Mouse (Mus musculus) brain, embryonic 14.5 days (tissue): ENCODE results near the gene Dpp8. TPM values are rescaled to one million over a fixed set of nuclear protein-coding genes. Genes with fewer than 3 reads are reported as not detected.
A peak's percentile ranks its signal among the peaks of the same experiment; 100 is the strongest.

Experiments used
- DNase-seq: peaks from one replicate; pipeline ENCODE4 v3.0.0-alpha.2; 2011; ENCODE audit warnings: low read depth
- CTCF ChIP-seq: fragments of 200-500 bp; IDR thresholded peaks from 2 replicates; pipeline ENCODE4 v1.5.1; 2012; ENCODE audit warnings: inconsistent platforms, mild to moderate bottlenecking, moderate library complexity, borderline replicate concordance; ENCODE audit not compliant: insufficient read depth, insufficient read length; ENCODE audit errors: extremely low read depth
- POLR2A ChIP-seq: fragments of 200-500 bp; IDR thresholded peaks from 2 replicates; pipeline ENCODE4 v1.6.1; 2012; ENCODE audit warnings: mild to moderate bottlenecking, inconsistent platforms, borderline replicate concordance; ENCODE audit not compliant: poor library complexity, insufficient read depth, insufficient read length, severe bottlenecking; ENCODE audit errors: extremely low read depth
- polyA plus RNA-seq: library from polyadenylated mRNA; depleted of rRNA; stranded (reverse); fragments of >200 nt; gene quantifications from 2 replicates; pipeline ENCODE4 v1.2.3, GENCODE M21; 2012; rRNA removed

The Dpp8 gene
- polyA plus RNA-seq, 1 experiment: 58.3 TPM

- TF ChIP-seq POLR2A: no peak
- TF ChIP-seq CTCF: no peak
Measured at GRCm38 (mm10) chr9:65117516-65117915, 85.3 kb downstream of the Dpp8 start.

DNA sequence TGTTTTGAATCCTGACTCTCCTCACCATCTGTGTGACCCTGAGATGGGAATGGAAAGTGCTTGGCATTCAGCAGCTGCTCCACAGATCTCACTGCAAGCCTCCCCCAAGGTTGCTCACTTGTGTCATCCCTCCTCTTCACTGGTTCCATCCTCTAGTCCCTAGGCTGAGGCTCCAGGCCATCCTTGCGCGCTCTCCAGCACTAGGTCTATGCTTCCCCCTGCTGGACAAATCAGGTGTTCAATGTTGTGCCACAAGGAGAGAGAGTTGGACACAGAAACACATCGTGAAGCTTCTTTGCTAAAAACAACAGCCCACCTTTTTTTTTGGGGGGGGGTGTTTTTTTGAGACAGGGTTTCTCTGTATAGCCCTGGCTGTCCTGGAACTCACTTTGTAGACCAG is 88.7 kb downstream of the Dpp8 start:
- DNase-seq: peak; percentile 88
- TF ChIP-seq POLR2A (no peak), CTCF (peak; percentile 90)

More at GRCm38 (mm10) chr9:65117516-65117915, 85.3 kb downstream of the Dpp8 start:
- DNase-seq: no peak

GRCm38 (mm10) chr9:65122545-65122944 is 90.3 kb downstream of the Dpp8 start:
- DNase-seq: peak; percentile 51
- TF ChIP-seq CTCF (no peak), POLR2A (no peak)

DNA sequence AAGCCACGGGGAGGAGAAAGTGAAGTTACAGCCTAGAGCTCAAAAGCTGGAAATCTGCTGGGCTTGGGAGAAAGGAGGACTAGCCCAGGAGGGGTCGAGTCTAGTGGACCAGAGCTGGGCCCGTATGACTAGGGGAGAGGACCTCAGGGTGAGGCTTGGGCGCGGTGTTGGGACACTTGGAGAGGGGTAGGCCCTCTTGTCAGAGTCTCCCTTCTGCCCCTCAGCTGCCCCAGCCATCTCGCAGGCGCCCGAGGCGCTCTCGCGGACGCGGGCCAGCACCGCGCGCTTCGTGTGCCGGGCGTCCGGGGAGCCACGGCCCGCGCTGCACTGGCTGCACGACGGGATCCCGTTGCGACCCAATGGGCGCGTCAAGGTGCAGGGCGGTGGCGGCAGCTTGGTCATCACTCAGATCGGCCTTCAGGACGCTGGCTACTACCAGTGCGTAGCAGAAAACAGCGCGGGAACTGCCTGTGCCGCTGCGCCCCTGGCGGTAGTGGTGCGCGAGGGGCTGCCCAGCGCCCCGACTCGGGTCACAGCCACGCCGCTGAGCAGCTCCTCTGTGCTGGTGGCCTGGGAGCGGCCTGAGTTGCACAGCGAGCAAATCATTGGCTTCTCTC is 91.4 kb downstream of the Dpp8 start:
- TF ChIP-seq POLR2A (no peak), CTCF (peak; percentile 84)
- peak; percentile 72 for DNase-seq

GRCm38 (mm10) chr9:65128123-65128815 is 96.1 kb downstream of the Dpp8 start:
- TF ChIP-seq CTCF (peak; percentile 53), POLR2A (no peak)
- DNase-seq: peak; percentile 67

DNA sequence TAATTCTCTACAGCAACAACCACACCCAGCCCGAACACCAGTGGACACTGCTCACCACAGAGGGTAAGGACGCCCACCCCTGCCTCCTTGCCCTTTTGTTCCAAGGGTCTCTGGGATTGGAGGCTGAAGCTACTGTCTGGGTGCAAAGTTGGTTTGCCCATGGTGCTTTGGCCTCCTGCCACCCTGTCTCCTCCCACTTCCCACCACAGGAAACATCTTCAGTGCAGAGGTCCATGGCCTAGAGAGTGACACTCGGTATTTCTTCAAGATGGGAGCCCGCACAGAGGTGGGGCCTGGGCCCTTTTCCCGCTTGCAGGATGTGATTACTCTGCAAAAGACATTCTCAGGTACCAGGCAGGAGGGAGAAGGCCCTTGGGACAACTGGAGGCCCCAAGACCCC is 99.5 kb downstream of the Dpp8 start:
- no peak for DNase-seq
- TF ChIP-seq CTCF (no peak), POLR2A (no peak)

Other genes with a start within 250 kb of the Dpp8 start
- gene Dennd4a, start 221.1 kb upstream of the Dpp8 start, polyA plus RNA-seq: 12.1 and 14.3 TPM in 2 replicates
- 0.05 and 0.11 TPM in 2 replicates for gene Slc24a1, start 80.8 kb upstream of the Dpp8 start, polyA plus RNA-seq
- 33.5 and 35.6 TPM in 2 replicates for gene Ints14, start 71.5 kb upstream of the Dpp8 start, polyA plus RNA-seq
- 113 and 117 TPM in 2 replicates for gene Hacd3, start 10.7 kb upstream of the Dpp8 start, polyA plus RNA-seq
- gene Igdcc4, start 69.1 kb downstream of the Dpp8 start, polyA plus RNA-seq: 26.2 and 33.3 TPM in 2 replicates
- 15.0 and 19.6 TPM in 2 replicates for gene Igdcc3, start 108.8 kb downstream of the Dpp8 start, polyA plus RNA-seq
- gene Parp16, start 162.9 kb downstream of the Dpp8 start, polyA plus RNA-seq: 5.8 and 6.2 TPM in 2 replicates
- gene Cilp, start 232.8 kb downstream of the Dpp8 start, polyA plus RNA-seq: 0.18 and 0.31 TPM in 2 replicates